Mouse (Mus musculus) thymus, postnatal 14 days (tissue): Measurements from ENCODE around the gene Mad2l2.
"Not testable (repeated sequence)": the region's sequence is repeated elsewhere in the genome, so short reads cannot be mapped to it uniquely, and the experiment has no call there.

Source experiments
- DNase-seq: peaks from one replicate; pipeline ENCODE4 v3.0.0; 2021

Gene Mad2l2

DNA sequence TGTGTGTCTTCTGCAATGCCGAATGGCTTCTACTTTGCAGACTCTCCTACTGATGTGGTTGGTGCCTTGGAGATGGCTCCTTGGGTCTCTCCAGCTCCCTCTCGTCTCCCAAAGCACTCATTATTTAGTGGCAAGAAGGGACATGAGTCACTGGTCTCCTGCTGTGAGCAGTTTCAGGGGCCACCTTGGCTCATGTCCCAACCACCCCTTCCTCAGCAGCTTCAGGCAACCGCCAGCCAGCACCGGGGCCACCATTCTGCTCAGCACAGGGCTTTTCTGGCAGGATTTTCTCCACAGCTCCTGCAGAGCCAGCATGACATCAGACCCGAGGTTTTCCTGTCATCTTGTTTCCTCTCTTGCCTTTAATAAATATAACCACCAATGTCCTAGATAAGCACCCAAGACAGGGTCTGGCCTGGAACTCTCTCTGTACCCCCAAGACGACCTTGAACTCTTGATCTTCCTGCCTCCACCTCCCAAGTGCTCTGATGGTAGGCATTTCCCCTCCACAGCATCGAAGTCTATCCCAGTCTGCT is 21.6 kb upstream of the Mad2l2 start:
- DNase-seq = no peak

DNA sequence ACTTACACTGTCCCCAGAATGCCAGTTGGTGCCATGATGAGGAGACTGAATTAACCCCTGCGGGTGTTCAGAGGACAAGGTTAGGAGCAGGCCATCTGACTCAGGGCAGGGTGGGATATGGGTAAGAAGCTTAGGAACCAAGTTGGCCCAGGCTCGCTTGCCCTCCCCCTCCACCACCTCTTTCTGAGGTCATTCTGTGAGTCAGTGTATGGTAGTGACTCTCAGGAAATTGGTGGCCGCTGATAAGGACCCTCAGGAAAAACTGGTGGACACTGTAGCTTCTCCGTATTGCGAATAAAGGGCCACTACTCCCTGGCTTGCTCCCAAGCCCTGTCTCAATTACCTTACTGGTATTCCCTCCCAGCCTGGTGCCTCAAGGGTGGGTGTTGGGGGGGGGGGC is 21.0 kb upstream of the Mad2l2 start:
- DNase-seq = no peak

DNA sequence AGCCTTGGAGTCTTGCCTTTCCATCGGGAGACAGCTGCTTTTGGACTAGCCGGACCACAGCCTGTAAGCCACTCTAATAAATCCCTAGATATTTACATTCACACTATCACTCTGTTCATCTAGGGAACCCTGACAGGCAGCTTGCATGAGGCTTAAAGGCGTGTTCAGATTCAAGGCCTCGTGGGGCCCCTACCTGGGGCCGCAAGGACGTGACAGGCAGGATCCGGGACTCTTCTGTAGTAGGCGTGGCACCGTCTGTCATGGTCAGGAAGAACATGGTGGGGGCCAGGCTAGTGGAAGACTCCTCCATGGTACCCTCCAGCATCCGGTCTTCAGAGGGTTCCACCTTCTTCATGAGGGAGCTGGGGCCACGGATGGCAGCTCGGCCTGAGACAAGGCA is 17.7 kb upstream of the Mad2l2 start:
- no peak for DNase-seq

DNA sequence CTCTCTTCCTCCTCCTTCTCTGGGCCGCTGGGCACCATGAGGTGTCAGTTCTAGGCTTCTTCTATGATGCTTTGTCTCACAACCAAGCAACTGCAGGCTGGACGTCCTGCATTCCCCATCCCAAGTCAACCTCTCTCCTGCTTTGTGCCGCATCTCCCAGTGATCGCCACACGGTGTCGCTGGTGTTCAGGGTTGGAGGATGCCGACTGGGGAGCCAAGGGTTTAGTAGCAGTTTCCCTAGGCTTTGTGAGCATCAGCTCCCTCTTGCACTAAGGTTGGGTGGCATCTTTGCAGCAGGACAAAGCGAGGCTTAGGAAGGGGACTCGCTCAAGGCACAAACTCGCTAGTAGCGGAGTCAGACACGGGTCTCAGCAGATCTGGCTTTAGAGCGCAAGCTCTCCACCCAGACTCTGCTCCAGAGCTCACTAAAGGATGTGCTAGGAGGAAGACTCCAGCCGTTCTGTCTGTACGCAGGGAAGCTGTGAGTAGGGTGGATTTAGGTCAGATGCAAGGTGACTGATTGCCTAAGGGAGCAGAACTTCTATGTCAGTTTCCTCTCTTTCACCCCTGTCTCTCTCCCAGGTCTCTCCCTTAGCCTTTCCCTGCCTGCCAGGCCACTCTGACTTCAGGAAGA is 15.3 kb upstream of the Mad2l2 start:
- DNase-seq = peak; percentile 88

- DNase-seq = peak; percentile 58
Measured at GRCm38 (mm10) chr4:148115467-148115866, 14.7 kb upstream of the Mad2l2 start.

DNA sequence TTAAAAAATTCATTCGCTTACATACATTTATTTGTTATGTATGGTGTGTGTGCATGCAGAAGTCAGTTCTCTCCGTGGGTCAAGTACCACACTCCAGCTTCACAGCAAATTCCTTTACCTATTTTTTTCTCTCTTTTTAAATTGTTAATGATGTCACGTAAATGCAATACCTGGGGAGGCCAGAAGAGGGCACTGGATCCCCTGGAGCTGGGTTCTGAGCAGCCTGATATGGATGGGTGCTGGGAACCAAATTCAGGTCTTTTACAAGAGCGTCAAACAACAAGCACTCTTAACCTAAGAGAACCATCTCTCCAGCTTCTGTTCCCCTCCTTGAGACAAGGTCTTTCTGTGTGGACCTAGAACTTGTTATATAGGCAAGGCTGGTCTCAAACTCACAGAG is 13.5 kb upstream of the Mad2l2 start:
- no peak for DNase-seq

DNA sequence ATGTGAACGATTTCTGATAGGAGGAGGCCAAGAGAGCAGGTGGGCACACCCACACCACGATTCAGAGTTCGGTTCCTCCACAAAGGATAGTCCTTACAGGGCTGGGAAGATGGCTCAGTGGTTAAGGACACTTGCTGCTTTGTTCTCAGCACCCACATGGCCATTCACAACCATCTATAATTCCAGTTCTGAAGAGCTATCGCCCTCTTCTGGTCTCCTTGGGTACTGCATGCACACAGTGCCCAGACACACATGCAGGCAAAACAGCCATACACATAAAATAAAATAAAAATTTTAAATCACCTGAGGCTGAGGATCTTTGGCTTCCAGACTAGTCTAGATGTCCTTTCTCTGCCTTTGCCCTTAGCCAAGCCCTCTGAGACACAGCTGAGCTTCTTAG is 12.8 kb upstream of the Mad2l2 start:
- DNase-seq = no peak

DNA sequence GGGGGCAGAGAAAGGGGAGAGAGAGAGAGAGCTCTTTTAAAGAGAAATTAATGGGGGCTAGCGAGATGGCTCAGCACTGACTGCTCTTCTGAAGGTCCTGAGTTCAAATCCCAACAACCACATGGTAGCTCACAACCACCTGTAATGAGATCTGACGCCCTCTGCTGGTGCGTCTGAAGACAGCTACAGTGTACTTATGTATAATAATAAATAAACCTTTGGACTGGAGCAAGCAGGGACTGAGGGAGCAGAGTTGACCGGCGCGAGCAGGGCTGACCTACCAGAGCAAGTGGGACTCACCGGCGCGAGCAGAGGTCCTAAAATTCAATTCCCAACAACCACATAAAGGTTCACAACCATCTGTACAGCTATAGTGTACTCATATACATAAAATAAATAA is 10.6 kb upstream of the Mad2l2 start:
- DNase-seq = not testable (repeated sequence)

DNA sequence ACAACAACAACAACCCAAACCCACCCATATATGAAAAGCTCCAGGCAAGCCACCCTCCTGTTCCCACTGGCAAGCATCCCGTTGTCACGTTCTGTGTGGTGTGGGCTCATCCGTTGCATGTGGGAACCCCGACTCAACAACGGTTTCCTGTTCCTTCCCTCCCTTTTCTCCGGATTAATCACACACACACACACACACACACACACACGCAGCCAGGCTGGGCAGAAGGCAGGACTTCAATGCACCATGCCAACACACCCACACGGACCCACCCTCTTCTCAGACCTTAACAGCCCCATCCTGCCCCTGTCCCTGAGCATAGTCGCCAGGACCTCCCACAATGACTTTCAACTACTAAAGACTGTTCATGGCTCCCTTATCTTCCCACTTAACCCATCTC is 9.6 kb upstream of the Mad2l2 start:
- no peak for DNase-seq

GRCm38 (mm10) chr4:148121362-148121761 is 8.8 kb upstream of the Mad2l2 start:
- DNase-seq = no peak

DNA sequence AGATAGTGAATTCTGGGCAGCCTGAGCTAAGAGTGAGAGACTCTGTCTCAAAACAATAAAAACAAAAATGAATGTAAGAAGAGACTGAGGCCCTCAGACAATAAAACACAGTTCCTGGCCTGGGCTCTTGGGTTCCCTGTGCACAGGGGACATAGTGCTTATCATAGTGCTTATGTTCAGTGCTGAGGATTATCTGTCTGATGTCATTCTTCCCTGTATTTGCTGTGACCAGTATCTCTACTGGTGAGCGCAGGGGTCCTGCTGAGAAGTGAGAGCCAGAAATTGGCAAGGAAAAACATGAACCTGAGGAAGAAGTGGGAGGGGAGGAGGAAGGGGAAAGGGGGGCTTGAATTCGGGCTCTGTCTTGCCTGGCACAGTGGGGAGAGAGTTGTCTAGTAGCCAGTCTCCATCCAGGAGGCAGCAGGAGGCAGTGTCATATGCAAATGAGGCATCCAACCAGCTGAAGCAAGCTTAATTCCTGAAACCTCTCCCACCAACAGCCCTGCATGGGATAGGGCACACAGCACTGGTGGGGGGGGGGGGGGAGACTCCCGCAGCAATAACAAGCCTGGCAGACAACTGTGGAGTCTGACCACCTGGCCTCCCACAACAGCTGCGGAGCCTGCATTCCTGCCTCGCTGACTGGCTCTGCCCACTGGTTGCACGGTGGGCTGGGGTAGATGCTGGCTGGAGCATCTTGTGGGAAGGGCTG is 8.0 kb upstream of the Mad2l2 start:
- DNase-seq = no peak

- no peak for DNase-seq
Measured at GRCm38 (mm10) chr4:148122694-148123066, 7.5 kb upstream of the Mad2l2 start.

DNA sequence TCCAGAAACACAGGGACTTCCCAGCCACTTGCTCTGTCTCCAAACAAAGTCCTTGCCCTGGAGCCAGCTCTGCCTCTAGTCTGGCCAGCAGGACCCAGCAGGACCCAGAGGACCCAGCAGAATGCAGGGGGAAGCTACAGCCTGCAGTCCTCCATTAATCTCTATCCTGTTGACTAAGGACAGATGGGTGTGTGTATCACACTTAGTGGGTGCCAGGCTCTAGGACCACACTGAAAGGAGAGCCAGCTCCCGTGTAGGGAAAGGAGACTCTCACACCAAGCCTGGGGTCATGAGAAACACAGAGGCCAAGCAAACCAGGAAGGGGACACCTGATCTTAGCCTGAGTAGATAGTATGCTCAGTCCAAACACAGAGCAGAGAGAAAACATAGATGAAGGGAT is 1.9 kb upstream of the Mad2l2 start:
- DNase-seq = no peak

DNA sequence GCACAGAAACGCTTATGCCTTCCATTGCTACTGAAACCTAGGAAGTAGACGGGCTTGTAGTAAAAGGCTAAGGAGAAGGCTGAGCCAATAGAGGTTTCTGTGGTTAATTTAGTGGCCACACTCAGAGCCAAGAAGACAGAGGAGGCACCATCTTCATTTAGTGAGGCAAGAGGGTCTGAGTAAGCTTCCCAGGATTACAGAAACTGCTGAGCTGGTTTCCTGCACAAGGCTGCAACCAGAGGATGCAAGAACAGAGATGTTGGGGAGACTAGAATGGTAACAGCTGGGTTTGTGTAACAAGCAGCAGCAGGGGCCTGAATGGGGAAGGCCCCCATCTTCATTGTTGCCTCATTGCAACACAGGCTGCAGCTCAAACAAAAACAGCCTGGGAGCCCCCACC is 1.5 kb upstream of the Mad2l2 start:
- DNase-seq = no peak

- DNase-seq = peak; percentile 55
Measured at GRCm38 (mm10) chr4:148130561-148131413, 603 bp downstream of the Mad2l2 start, which contains the start of gene Draxin. TSS of gene Draxin (minus strand) at chr4:148130698.

GRCm38 (mm10) chr4:148131497-148132081 is 1.4 kb downstream of the Mad2l2 start:
- no peak for DNase-seq

GRCm38 (mm10) chr4:148134988-148135387 is 4.8 kb downstream of the Mad2l2 start:
- no peak for DNase-seq

DNA sequence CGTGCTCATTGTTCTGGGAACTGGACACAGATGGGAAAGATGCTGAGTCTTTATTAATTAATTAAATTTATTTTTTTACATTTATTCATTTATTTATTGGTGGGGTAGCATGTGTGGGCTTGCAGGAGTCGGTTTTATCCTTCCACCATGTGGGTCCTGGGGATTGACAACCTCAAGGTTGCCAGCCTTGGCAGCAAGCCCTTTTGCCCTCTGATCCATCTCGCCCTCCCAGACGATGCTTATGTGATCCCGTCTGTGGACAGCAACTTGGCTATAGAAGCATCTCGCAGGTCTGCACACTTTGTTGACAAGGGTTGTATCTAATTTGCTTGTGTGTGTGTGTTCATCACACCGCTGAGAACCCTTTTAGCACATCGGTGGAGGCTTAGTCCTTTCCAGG is 7.3 kb downstream of the Mad2l2 start:
- DNase-seq = no peak

DNA sequence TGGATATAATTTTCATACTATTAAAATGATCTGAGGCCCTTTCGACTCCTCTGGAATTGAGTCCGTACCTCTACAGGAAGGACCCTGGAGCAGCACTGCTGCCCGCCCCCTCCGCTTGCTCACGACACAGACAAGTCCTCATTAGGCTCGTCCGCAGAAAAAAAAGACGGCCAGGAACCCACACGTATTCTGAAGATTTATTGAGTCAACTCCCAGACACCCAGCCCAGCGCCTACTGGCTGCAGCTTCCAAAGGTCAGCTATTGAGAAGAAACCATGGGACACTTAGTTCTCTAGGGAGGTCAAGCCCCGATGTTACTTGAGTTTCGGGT is 9.5 kb downstream of the Mad2l2 start:
- no peak for DNase-seq

DNA sequence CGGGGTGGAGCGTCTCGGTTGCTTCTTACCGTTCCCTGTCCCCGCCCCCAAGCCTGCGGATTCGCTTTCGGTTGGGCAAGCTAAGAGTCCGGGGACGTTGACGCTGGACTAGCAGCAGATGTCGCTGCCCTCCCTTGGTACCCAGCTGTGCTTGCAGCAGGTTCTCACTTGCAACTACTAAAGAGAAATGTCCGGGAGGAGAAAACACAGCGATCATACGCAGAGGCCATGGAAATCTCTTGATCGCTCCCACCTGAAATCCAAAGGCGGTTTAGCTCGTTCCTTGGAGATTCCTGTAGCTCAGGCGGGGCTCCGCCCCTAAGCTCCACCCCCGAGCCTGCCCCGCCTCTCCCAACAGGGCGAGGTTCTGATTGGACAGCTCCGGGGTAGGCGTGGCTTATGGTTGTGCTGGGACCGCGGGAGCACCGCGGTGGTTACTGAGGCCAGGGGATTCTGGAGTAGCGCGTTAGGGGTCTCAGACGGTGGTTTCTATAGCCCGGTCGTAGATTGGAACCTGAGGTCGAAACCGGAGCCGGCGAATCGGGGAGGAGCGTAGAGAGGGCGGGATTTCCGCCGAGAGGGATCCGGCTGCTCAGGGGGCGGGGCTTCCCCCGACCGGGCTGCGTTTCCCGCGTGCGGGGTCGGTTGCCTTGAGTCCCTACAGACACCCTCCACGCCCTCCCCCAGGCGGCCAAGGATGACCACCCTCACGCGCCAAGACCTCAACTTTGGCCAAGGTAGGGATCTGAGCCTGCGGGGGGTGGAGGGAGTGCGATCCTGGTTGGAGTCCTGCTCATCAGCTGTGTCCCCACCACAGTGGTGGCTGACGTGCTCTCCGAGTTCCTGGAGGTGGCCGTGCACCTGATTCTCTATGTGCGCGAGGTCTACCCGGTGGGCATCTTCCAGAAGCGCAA is 10.2 kb downstream of the Mad2l2 start:
- DNase-seq = peak; percentile 94

GRCm38 (mm10) chr4:148143721-148144120 is 13.5 kb downstream of the Mad2l2 start:
- no peak for DNase-seq

- DNase-seq = no peak
Measured at GRCm38 (mm10) chr4:148147714-148148113, 17.5 kb downstream of the Mad2l2 start.
